Comparison of ENCODE assay signal across 8 mouse cellular contexts in genomic region chr14:55873714-55874683, GRCm38 (mm10). TPM values are rescaled to one million over a fixed set of nuclear protein-coding genes. Genes with fewer than 3 reads are reported as not detected.
A peak's percentile ranks its signal among the peaks of the same experiment; 100 is the strongest.
DNase-seq lines count a peak whose midpoint lies in the region; ATAC-seq lines count a peak whose summit lies in the region.

No protein-coding gene starts in this region.

- 0 out of 2 replicates have a peak overlapping the region, but pooled peaks have one; percentile 2 for H3K9ac ChIP-seq in hindbrain, embryonic 14.5 days

- peak; percentile 85 for DNase-seq in R1 (ENCODE audit: low read depth, low spot score)
- peak; percentile 93 to 96 for DNase-seq in cerebellum, postnatal 10 days
- DNase-seq in frontal cortex, postnatal 36 days (ENCODE audit: low spot score in 2 of 2), result peak; percentile 72 to 74
- peak; percentile 80 for DNase-seq in hindbrain, embryonic 14.5 days (ENCODE audit: low spot score)
- DNase-seq in layer of hippocampus, postnatal 25 days (ENCODE audit: extremely low spot score in 1 of 2, low spot score in 1 of 2), result peak; percentile 72 to 81
- DNase-seq in lung, postnatal 14 days, result peak; percentile 81
- peak; percentile 85 for DNase-seq in retina, postnatal 1 day
- peak; percentile 83 for DNase-seq in thymus, postnatal 4 days

- peak overlapping the region; percentile 27 for H3K4me2 ChIP-seq in hindbrain, embryonic 14.5 days (replicated peaks)

- H3K4me3 ChIP-seq in hindbrain, embryonic 14.5 days (replicated peaks; ENCODE audit: low read length), result no peak overlapping the region

- ATAC-seq in hindbrain, embryonic 14.5 days (ENCODE audit: low FRiP score), result peak; percentile 71

- no peaks in the 10 kb centered on the region for H3K9me3 ChIP-seq in hindbrain, embryonic 14.5 days (ENCODE audit: control insufficient read depth, low read length)

- H3K36me3 ChIP-seq in hindbrain, embryonic 14.5 days (replicated peaks; ENCODE audit: control insufficient read depth, insufficient read depth), result peaks cover 40% of the 10 kb centered on the region

- 14% methylated on average over 30 of the region's 30 CpGs for WGBS in hindbrain, embryonic 14.5 days

- no peak overlapping the region for H3K27ac ChIP-seq in hindbrain, embryonic 14.5 days

- no peaks in the 10 kb centered on the region for H3K4me1 ChIP-seq in hindbrain, embryonic 14.5 days (replicated peaks; ENCODE audit: control insufficient read depth, insufficient read depth, low read length)

- H3K27me3 ChIP-seq in hindbrain, embryonic 14.5 days (ENCODE audit: control insufficient read depth, insufficient read depth, low read length), result no peaks in the 10 kb centered on the region

RNA-seq across cellular contexts. Expression of gene Cbln3, which starts 10.2 kb away (rescaled TPM):
- 0.51 and 0.56 TPM in 2 replicates for polyA plus RNA-seq in hindbrain, embryonic 14.5 days (2014; fragmentation: Nextera tagmentation; extraction: Ambion mirVana)
- 1 to 10 TPM in 1 of 2 experiments, under 1 TPM in 1; 0.42 to 1.4 TPM for total RNA-seq in layer of hippocampus, postnatal 25 days (2021)

RNA-seq across cellular contexts. Expression of gene Khnyn, which starts 10.7 kb away (rescaled TPM):
- 6.6 and 7.0 TPM in 2 replicates for polyA plus RNA-seq in hindbrain, embryonic 14.5 days (2014; fragmentation: Nextera tagmentation; extraction: Ambion mirVana)
- 10 to 100 TPM; 10.5 to 12.1 TPM for total RNA-seq in layer of hippocampus, postnatal 25 days (2021)

RNA-seq across cellular contexts. Expression of gene Nynrin, which starts 20.2 kb away (rescaled TPM):
- 10.8 and 11.7 TPM in 2 replicates for polyA plus RNA-seq in hindbrain, embryonic 14.5 days (2014; fragmentation: Nextera tagmentation; extraction: Ambion mirVana)
- 10 to 100 TPM in 1 of 2 experiments, 1 to 10 TPM in 1; 8.5 to 10.7 TPM for total RNA-seq in layer of hippocampus, postnatal 25 days (2021)

RNA-seq across cellular contexts. Expression of gene Sdr39u1, which starts 26.1 kb away (rescaled TPM):
- polyA plus RNA-seq in hindbrain, embryonic 14.5 days (2014; fragmentation: Nextera tagmentation; extraction: Ambion mirVana), result 131 and 138 TPM in 2 replicates
- 10 to 100 TPM; 74.9 to 79.0 TPM for total RNA-seq in layer of hippocampus, postnatal 25 days (2021)

RNA-seq across cellular contexts. Expression of gene Nfatc4, which starts 51.1 kb away (rescaled TPM):
- polyA plus RNA-seq in hindbrain, embryonic 14.5 days (2014; fragmentation: Nextera tagmentation; extraction: Ambion mirVana), result 9.4 and 10.1 TPM in 2 replicates
- 1 to 10 TPM; 1.6 to 3.9 TPM for total RNA-seq in layer of hippocampus, postnatal 25 days (2021)
